Mouse (Mus musculus) hindbrain, embryonic 16.5 days (tissue): ENCODE data around the gene Dnm3. TPM values are rescaled to one million over a fixed set of nuclear protein-coding genes. Genes with fewer than 3 reads are reported as not detected.
A peak's percentile ranks its signal among the peaks of the same experiment; 100 is the strongest.

Experiments used
- ATAC-seq: fragments of 200-750 bp; cut with Nextera tagmentation; 2 replicates; pipeline ENCODE4 v1.8.0; 2017; ENCODE audit warnings: moderate TSS enrichment, moderate library complexity
- H3K27ac ChIP-seq: fragments of 300-500 bp; sonication (generic); 2 replicates; pipeline ENCODE4 v1.5.1; 2014; ENCODE audit warnings: low read depth, mild to moderate bottlenecking, control low read depth, low read length, moderate library complexity
- H3K27me3 ChIP-seq: fragments of 300-500 bp; sonication (generic); replicated peaks from 2 replicates; pipeline ENCODE4 v1.6.1; 2014; ENCODE audit warnings: low read length; ENCODE audit not compliant: control insufficient read depth, insufficient read depth
- H3K36me3 ChIP-seq: fragments of 300-500 bp; sonication (generic); 2 replicates; pipeline ENCODE4 v1.6.1; 2014; ENCODE audit warnings: mild to moderate bottlenecking, low read length, moderate library complexity, mixed read lengths; ENCODE audit not compliant: control insufficient read depth, insufficient read depth
- H3K4me1 ChIP-seq: fragments of 300-500 bp; sonication (generic); 2 replicates; pipeline ENCODE4 v1.6.1; 2014; ENCODE audit warnings: low read depth, low read length; ENCODE audit not compliant: control insufficient read depth, insufficient read depth
- H3K4me2 ChIP-seq: fragments of 300-500 bp; sonication (generic); 2 replicates; pipeline ENCODE4 v1.6.1; 2014; ENCODE audit warnings: mild to moderate bottlenecking, low read length, control low read depth, moderate library complexity
- H3K4me3 ChIP-seq: fragments of 300-500 bp; sonication (generic); 2 replicates; pipeline ENCODE4 v1.5.1; 2014; ENCODE audit warnings: mild to moderate bottlenecking, low read length, control low read depth, moderate library complexity
- H3K9ac ChIP-seq: fragments of 300-500 bp; sonication (generic); 2 replicates; pipeline ENCODE4 v1.6.1; 2014; ENCODE audit warnings: low read depth, mild to moderate bottlenecking, control low read depth, low read length, moderate library complexity
- H3K9me3 ChIP-seq: fragments of 300-500 bp; sonication (generic); 2 replicates; pipeline ENCODE4 v1.6.1; 2014; ENCODE audit warnings: mild to moderate bottlenecking, low read length, moderate library complexity; ENCODE audit not compliant: control insufficient read depth
- WGBS: fragments of 180-500 bp; shearing (Covaris S2); extraction: QIAGEN DNeasy Blood & Tissue Kit; methylation state at CpG from one replicate; pipeline ENCODE4 v1.1.7; 2014; 5-methylcytosine and 5-hydroxymethylcytosine counted together
- polyA plus RNA-seq: library from polyadenylated mRNA; unstranded; fragments of >200 nt; fragmentation: Nextera tagmentation; extraction: Ambion mirVana; gene quantifications from 2 replicates; pipeline ENCODE4 v1.2.1, GENCODE M21; 2015

Gene Dnm3
- polyA plus RNA-seq, 1 experiment from 2014 or later, result 57.1 TPM

DNA sequence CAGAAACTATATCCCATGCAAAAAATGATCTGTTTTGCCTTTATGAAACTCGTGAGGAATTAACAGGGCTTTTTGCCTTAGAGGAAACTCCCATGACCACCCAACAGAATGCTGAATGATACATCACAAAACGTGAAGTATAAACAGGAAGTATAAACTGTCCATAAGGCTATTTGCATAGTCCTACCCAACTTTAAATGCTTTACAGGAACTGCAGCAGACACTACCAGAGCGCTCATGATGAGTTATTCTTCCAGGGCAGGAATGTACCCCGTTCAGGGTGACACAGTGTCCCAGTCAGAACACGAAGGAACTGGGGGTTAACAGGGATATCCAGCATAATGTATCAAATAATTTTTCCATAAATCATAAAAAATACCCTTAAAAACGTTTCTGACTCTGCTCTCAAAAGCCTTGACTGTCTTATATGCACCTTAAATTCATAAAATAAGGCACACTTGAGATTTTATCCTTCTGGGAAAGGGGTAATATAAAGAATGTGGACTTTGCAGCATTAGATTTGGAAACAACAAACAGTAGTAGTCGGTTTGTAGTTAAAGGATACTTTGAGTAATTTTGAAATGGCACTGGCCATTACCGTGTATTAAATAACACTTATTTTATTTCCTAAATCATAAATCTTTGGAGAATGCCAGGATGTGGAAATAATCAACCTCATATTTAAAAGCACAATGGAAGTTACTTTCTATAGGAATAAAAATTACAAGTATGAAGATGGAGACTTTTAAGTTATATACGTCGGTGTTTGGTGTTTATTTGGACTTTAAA lies 252.8 kb downstream of the Dnm3 start:
- H3K27ac ChIP-seq, result no peak overlapping the region
- H3K27me3 ChIP-seq, result no peaks in the 10 kb centered on the region
- no peaks in the 10 kb centered on the region for H3K36me3 ChIP-seq
- ATAC-seq, result no peak
- 75% methylated on average over 10 of the region's 10 CpGs for WGBS
- no peaks in the 10 kb centered on the region for H3K4me1 ChIP-seq
- H3K4me2 ChIP-seq, result no peak overlapping the region
- H3K9me3 ChIP-seq, result no peaks in the 10 kb centered on the region
- no peak overlapping the region for H3K9ac ChIP-seq
- H3K4me3 ChIP-seq, result no peak overlapping the region

GRCm38 (mm10) chr1:162224061-162224460 lies 253.8 kb downstream of the Dnm3 start:
- no peak overlapping the region for H3K9ac ChIP-seq
- no peak overlapping the region for H3K4me3 ChIP-seq
- H3K4me1 ChIP-seq, result no peaks in the 10 kb centered on the region
- no peak overlapping the region for H3K4me2 ChIP-seq
- H3K36me3 ChIP-seq, result no peaks in the 10 kb centered on the region
- no peak overlapping the region for H3K27ac ChIP-seq
- H3K9me3 ChIP-seq, result no peaks in the 10 kb centered on the region
- ATAC-seq, result no peak
- H3K27me3 ChIP-seq, result no peaks in the 10 kb centered on the region
- WGBS, result 89% methylated on average over 3 of the region's 3 CpGs

DNA sequence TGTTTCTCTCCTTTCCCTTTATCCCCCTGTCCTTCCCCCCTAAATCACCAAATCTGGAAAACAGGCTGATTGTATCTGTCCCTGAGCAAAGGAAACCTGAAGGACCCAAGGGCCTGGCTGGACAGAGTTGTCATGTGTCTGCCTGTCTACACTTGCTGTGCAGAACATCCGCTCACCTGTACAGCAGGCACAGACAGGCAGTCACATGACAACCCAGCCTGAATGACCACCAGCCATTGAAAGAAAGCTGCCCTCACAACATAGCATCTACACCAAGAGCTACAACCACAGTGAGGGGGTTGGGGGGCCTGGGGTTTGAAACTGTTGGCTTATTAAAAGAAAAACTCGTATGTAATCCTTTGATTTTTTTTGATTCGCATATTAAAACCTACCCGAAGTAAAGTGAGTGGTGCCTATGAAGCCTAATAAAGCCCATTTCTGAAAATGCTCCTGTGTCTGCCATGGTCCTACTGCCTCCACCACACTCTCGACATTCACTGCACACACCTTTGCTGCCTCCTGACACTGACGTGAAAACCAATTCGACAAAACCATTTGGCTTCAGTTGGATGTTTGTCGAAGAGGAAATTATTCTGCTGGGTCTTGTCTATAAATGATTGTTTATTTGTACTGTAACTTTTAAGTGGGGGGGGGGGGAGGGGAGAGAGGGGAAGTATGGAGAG lies 254.4 kb downstream of the Dnm3 start:
- H3K27ac ChIP-seq, result no peak overlapping the region
- ATAC-seq, result no peak
- WGBS, result 83% methylated on average over 8 of the region's 8 CpGs

DNA sequence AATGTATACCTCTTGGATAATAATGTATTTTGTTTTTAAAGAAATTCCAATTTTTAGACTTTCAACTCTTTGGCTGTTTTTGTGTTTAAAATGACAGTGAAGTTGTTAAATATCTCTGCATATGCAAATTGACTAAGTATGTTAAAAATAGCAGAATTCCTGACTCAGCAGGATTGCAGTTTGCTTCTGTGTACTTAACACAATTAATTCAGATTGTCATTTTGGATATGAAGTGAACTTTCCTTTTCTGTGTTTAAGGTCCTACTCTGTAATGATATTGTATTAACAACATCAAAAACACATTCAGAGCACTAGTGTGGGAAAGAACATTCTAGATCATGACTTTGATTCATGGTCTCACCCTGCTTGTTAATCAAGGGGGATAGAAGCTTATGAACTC lies 255.5 kb downstream of the Dnm3 start:
- H3K9ac ChIP-seq, result no peak overlapping the region
- no peak for ATAC-seq
- no peak overlapping the region for H3K4me3 ChIP-seq
- H3K4me2 ChIP-seq, result no peak overlapping the region
- no peaks in the 10 kb centered on the region for H3K4me1 ChIP-seq
- H3K36me3 ChIP-seq, result no peaks in the 10 kb centered on the region
- H3K27me3 ChIP-seq, result no peaks in the 10 kb centered on the region
- H3K27ac ChIP-seq, result no peak overlapping the region
- H3K9me3 ChIP-seq, result no peaks in the 10 kb centered on the region

More for the DNA sequence above, 254.4 kb downstream of the Dnm3 start:
- H3K4me3 ChIP-seq, result no peak overlapping the region
- H3K4me1 ChIP-seq, result no peaks in the 10 kb centered on the region
- no peak overlapping the region for H3K4me2 ChIP-seq
- no peak overlapping the region for H3K9ac ChIP-seq
- H3K27me3 ChIP-seq, result no peaks in the 10 kb centered on the region
- H3K36me3 ChIP-seq, result no peaks in the 10 kb centered on the region
- H3K9me3 ChIP-seq, result no peaks in the 10 kb centered on the region

DNA sequence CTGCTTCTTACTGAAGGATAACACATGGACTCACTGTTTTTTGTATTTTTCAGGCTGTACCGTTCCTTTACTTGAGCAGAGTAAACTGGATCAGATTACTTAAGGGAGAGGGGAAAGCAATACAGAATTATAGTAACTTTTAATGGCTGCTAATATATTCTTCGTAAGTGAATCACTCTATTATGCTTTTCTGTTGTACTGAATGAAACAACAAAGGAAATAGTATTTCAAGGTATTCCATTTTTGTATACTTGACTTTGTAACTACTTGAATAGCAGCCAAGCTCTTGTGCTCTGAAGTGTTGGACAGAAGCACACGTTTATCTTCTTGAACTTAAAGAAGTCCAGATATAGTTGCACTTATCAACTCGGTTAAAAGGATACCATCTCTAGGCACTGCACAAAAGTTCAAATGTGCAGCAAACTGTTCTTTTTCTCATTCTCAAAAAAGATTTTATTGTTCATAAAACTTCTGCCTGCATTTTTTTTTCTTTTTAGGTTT lies 256.0 kb downstream of the Dnm3 start:
- no peak overlapping the region for H3K4me2 ChIP-seq
- no peak overlapping the region for H3K27ac ChIP-seq
- no peak for ATAC-seq
- 69% methylated on average over 4 of the region's 4 CpGs for WGBS
- no peaks in the 10 kb centered on the region for H3K36me3 ChIP-seq
- H3K4me3 ChIP-seq, result no peak overlapping the region
- no peaks in the 10 kb centered on the region for H3K4me1 ChIP-seq
- H3K27me3 ChIP-seq, result no peaks in the 10 kb centered on the region
- H3K9ac ChIP-seq, result no peak overlapping the region
- H3K9me3 ChIP-seq, result no peaks in the 10 kb centered on the region

DNA sequence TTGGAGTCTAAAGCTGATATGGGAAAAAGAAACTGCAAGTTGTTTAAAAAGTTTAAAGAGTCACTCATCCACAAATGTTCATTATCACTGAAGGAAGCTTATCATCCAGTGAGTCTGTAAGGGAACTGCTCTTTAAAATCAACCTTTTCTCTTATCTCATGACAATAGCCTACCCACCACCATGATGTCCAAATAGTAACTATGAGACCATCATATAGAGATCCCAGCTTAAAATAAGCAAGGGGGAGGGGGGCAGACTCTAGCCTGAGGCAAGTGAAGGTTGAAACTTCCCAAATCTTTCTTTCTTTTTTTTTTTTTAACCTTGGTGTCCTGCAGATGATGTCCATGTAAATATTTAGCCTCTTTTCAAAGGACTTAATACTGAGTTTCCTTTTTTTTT lies 256.9 kb downstream of the Dnm3 start:
- Histone ChIP-seq H3K9ac (no peak overlapping the region), H3K4me3 (no peak overlapping the region), H3K27ac (no peak overlapping the region), H3K4me1 (no peaks in the 10 kb centered on the region), H3K9me3 (no peaks in the 10 kb centered on the region), H3K36me3 (no peaks in the 10 kb centered on the region), H3K4me2 (no peak overlapping the region), H3K27me3 (no peaks in the 10 kb centered on the region)
- ATAC-seq, result no peak

- no peak overlapping the region for H3K4me2 ChIP-seq
- H3K27ac ChIP-seq, result no peak overlapping the region
- H3K4me3 ChIP-seq, result no peak overlapping the region
- H3K9me3 ChIP-seq, result no peaks in the 10 kb centered on the region
- no peaks in the 10 kb centered on the region for H3K27me3 ChIP-seq
- no peaks in the 10 kb centered on the region for H3K36me3 ChIP-seq
- WGBS, result 91% methylated on average over 1 of the region's 1 CpGs
- no peak for ATAC-seq
- no peak overlapping the region for H3K9ac ChIP-seq
- H3K4me1 ChIP-seq, result no peaks in the 10 kb centered on the region
These were observed 258.1 kb downstream of the Dnm3 start for GRCm38 (mm10) chr1:162219781-162220180.

GRCm38 (mm10) chr1:162218530-162219180 lies 259.2 kb downstream of the Dnm3 start:
- Histone ChIP-seq H3K27ac (no peak overlapping the region), H3K4me2 (no peak overlapping the region), H3K36me3 (no peaks in the 10 kb centered on the region), H3K4me3 (no peak overlapping the region), H3K9ac (no peak overlapping the region), H3K27me3 (no peaks in the 10 kb centered on the region), H3K9me3 (no peaks in the 10 kb centered on the region), H3K4me1 (no peaks in the 10 kb centered on the region)
- WGBS, result 77% methylated on average over 8 of the region's 8 CpGs
- no peak for ATAC-seq

DNA sequence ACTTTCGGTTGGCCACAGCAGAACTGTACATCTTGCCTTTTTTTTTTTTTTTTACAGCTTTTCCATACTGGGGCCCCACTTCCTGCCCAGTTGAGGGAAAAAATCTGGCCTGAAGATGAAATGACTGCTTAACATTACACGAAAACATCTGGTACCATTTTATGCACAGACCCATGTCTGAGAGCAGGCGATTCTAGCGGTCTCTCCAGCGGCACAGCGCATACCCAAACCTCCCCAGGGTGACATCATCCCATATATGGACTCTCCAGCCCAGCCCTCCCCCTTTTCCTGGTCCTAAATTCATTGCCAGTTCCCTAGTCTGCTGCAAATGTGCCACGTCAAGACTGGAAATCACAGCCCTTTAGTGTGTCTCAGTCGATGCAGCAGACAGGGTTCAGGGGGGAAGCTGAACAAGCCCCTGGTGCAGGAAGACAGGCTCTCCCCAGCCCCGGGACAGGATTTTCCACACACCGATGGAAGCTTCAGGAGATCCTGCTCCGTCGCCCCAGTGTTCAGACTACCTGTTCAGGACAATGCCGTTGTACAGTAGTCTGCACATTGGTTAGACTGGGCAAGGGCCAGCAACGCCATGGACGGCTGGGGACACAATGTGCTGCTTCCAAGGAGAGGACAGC lies 260.4 kb downstream of the Dnm3 start:
- H3K4me2 ChIP-seq, result 0 out of 2 replicates have a peak overlapping the region, but pooled peaks have one; percentile 7
- 69% methylated on average over 15 of the region's 15 CpGs for WGBS
- H3K27me3 ChIP-seq, result no peaks in the 10 kb centered on the region
- H3K27ac ChIP-seq, result no peak overlapping the region
- no peaks in the 10 kb centered on the region for H3K4me1 ChIP-seq
- H3K36me3 ChIP-seq, result no peaks in the 10 kb centered on the region
- H3K9ac ChIP-seq, result peak overlapping the region; percentile 31; the same call in 1 of the 2 replicates
- H3K9me3 ChIP-seq, result no peaks in the 10 kb centered on the region
- peak; percentile 71; the same call in 1 of the 2 replicates for ATAC-seq
- H3K4me3 ChIP-seq, result no peak overlapping the region
